Comparison of ENCODE assay signal across 41 mouse cellular contexts in genomic region chr10:25588611-25589315, GRCm38 (mm10). TPM values are rescaled to one million over a fixed set of nuclear protein-coding genes. Genes with fewer than 3 reads are reported as not detected.
A peak's percentile ranks its signal among the peaks of the same experiment; 100 is the strongest.
DNase-seq lines count a peak whose midpoint lies in the region; ATAC-seq and TF ChIP-seq lines count a peak whose summit lies in the region.
"Had no signal": no experiment of that assay in that cellular context is flagged by ENCODE, and none has a peak within 500 bp of the region (broad histone marks: within the 10 kb centered on the region; RNA-seq: fewer than 3 reads in every experiment).

No protein-coding gene starts in this region.

- no peaks in the 10 kb centered on the region for H3K9me3 ChIP-seq in hindbrain, embryonic 13.5 days
- H3K9me3 ChIP-seq in hindbrain, postnatal 0 days (ENCODE audit: low read length) = no peaks in the 10 kb centered on the region
- no peaks in the 10 kb centered on the region for H3K9me3 ChIP-seq in midbrain, embryonic 14.5 days (ENCODE audit: control insufficient read depth, low read length)
- H3K9me3 ChIP-seq in midbrain, embryonic 13.5 days = no peaks in the 10 kb centered on the region
- H3K9me3 ChIP-seq: embryonic facial prominence, embryonic 12.5 days; liver, embryonic 13.5 days; midbrain, embryonic 10.5 days; neural tube, embryonic 12.5 days had no signal

- no peak overlapping the region for H3K4me3 ChIP-seq in hindbrain, embryonic 13.5 days
- H3K4me3 ChIP-seq in hindbrain, postnatal 0 days (ENCODE audit: low read length) = no peak overlapping the region
- no peak overlapping the region for H3K4me3 ChIP-seq in midbrain, embryonic 14.5 days (replicated peaks; ENCODE audit: low read depth, low read length)
- H3K4me3 ChIP-seq in midbrain, embryonic 13.5 days (replicated peaks) = no peak overlapping the region
- H3K4me3 ChIP-seq: embryonic facial prominence, embryonic 12.5 days; liver, embryonic 13.5 days; midbrain, embryonic 10.5 days; myocyte; neural tube, embryonic 12.5 days had no signal

- no peak overlapping the region for H3K9ac ChIP-seq in hindbrain, embryonic 13.5 days
- no peak overlapping the region for H3K9ac ChIP-seq in hindbrain, postnatal 0 days (replicated peaks; ENCODE audit: low read length)
- no peak overlapping the region for H3K9ac ChIP-seq in midbrain, embryonic 14.5 days (replicated peaks; ENCODE audit: low read length)
- no peak overlapping the region for H3K9ac ChIP-seq in midbrain, embryonic 13.5 days (replicated peaks)
- H3K9ac ChIP-seq: embryonic facial prominence, embryonic 12.5 days; hindbrain, embryonic 14.5 days; liver, embryonic 13.5 days; neural tube, embryonic 12.5 days had no signal

- ATAC-seq in hindbrain, embryonic 13.5 days (ENCODE audit: low FRiP score) = no peak
- no peak for ATAC-seq in hindbrain, postnatal 0 days
- ATAC-seq in midbrain, embryonic 14.5 days (ENCODE audit: low FRiP score, low TSS enrichment) = no peak
- ATAC-seq in midbrain, embryonic 13.5 days = no peak
- ATAC-seq: activated CD4-positive, CD25-positive, alpha-beta regulatory T cell, adult 4 months; inflammation-experienced regulatory T-cells, adult 6 months; lung, postnatal 0 days had no signal

- H3K4me2 ChIP-seq in hindbrain, embryonic 13.5 days = no peak overlapping the region
- no peak overlapping the region for H3K4me2 ChIP-seq in hindbrain, postnatal 0 days (ENCODE audit: low read depth, low read length)
- H3K4me2 ChIP-seq in midbrain, embryonic 14.5 days (ENCODE audit: low read length) = no peak overlapping the region
- no peak overlapping the region for H3K4me2 ChIP-seq in midbrain, embryonic 13.5 days (replicated peaks)
- H3K4me2 ChIP-seq: embryonic facial prominence, embryonic 12.5 days; heart, embryonic 11.5 days; hindbrain, embryonic 14.5 days; liver, embryonic 13.5 days; neural tube, embryonic 12.5 days had no signal

- WGBS in hindbrain, embryonic 13.5 days = 79% methylated on average over 12 of the region's 12 CpGs
- WGBS in hindbrain, postnatal 0 days = 74% methylated on average over 12 of the region's 12 CpGs
- 74% methylated on average over 12 of the region's 12 CpGs for WGBS in midbrain, embryonic 14.5 days
- WGBS in midbrain, embryonic 13.5 days = 74% methylated on average over 12 of the region's 12 CpGs

- H3K36me3 ChIP-seq in hindbrain, embryonic 13.5 days = no peaks in the 10 kb centered on the region
- H3K36me3 ChIP-seq in hindbrain, postnatal 0 days (ENCODE audit: insufficient read depth, low read length) = no peaks in the 10 kb centered on the region
- no peaks in the 10 kb centered on the region for H3K36me3 ChIP-seq in midbrain, embryonic 14.5 days (ENCODE audit: control insufficient read depth, insufficient read depth, low read length)
- no peaks in the 10 kb centered on the region for H3K36me3 ChIP-seq in midbrain, embryonic 13.5 days
- H3K36me3 ChIP-seq: embryonic facial prominence, embryonic 12.5 days; liver, embryonic 13.5 days; midbrain, embryonic 10.5 days; neural tube, embryonic 12.5 days had no signal

- H3K27ac ChIP-seq in hindbrain, embryonic 13.5 days = 0 out of 2 replicates have a peak overlapping the region, but pooled peaks have one; percentile 9
- no peak overlapping the region for H3K27ac ChIP-seq in hindbrain, postnatal 0 days
- no peak overlapping the region for H3K27ac ChIP-seq in midbrain, embryonic 14.5 days (replicated peaks; ENCODE audit: low read depth, low read length)
- H3K27ac ChIP-seq in midbrain, embryonic 13.5 days = no peak overlapping the region
- H3K27ac ChIP-seq: embryonic facial prominence, embryonic 12.5 days; hindbrain, embryonic 14.5 days; liver, embryonic 13.5 days; macrophage; midbrain, embryonic 10.5 days; neural tube, embryonic 12.5 days; stomach, postnatal 0 days had no signal

- no peaks in the 10 kb centered on the region for H3K4me1 ChIP-seq in hindbrain, embryonic 13.5 days (replicated peaks)
- no peaks in the 10 kb centered on the region for H3K4me1 ChIP-seq in hindbrain, postnatal 0 days (ENCODE audit: insufficient read depth, low read length)
- no peaks in the 10 kb centered on the region for H3K4me1 ChIP-seq in midbrain, embryonic 14.5 days (ENCODE audit: control insufficient read depth, insufficient read depth, low read length)
- H3K4me1 ChIP-seq in midbrain, embryonic 13.5 days (replicated peaks) = 0 out of 2 replicates have a peak, but pooled peaks cover 4% of the 10 kb centered on the region
- H3K4me1 ChIP-seq: embryonic facial prominence, embryonic 12.5 days; liver, embryonic 13.5 days; midbrain, embryonic 10.5 days; neural tube, embryonic 12.5 days had no signal

- H3K27me3 ChIP-seq in hindbrain, embryonic 13.5 days = no peaks in the 10 kb centered on the region
- no peaks in the 10 kb centered on the region for H3K27me3 ChIP-seq in hindbrain, postnatal 0 days (ENCODE audit: insufficient read depth, low read length)
- H3K27me3 ChIP-seq in midbrain, embryonic 14.5 days (ENCODE audit: control insufficient read depth, insufficient read depth, low read length) = no peaks in the 10 kb centered on the region
- H3K27me3 ChIP-seq in midbrain, embryonic 13.5 days = no peaks in the 10 kb centered on the region
- H3K27me3 ChIP-seq: embryonic facial prominence, embryonic 12.5 days; liver, embryonic 13.5 days; neural tube, embryonic 12.5 days had no signal

- DNase-seq in hindbrain, postnatal 0 days (ENCODE audit: low spot score) = no peak
- peak; percentile 13 for DNase-seq in midbrain, embryonic 14.5 days
- peak; percentile 83 for DNase-seq in R1 (ENCODE audit: low read depth, low spot score)
- DNase-seq in urinary bladder, postnatal 10 days (ENCODE audit: low spot score) = no peak
- no peak for DNase-seq in lung, postnatal 10 days
- DNase-seq: adrenal gland, adult 2 months; adrenal gland, postnatal 36 days; B cell, adult 2 months; cerebellum, adult 2 months; cerebellum, postnatal 36 days; gastrocnemius, postnatal 25 days; heart, adult 18-20 months; heart, postnatal 4 days; kidney, adult 11 months; liver, embryonic 13.5 days; lung, adult 18-20 months; right cerebral cortex, adult 18-20 months; spleen, adult 18-20 months; thymus, adult 18-20 months; thymus, postnatal 25 days had no signal

- TF ChIP-seq CTCF in hindbrain, postnatal 0 days (IDR thresholded peaks at IDR 0.05; ENCODE audit: low read depth) = no peak

RNA-seq across cellular contexts. Expression of gene Smlr1, which starts 52.7 kb away (rescaled TPM):
- 0.12 TPM in 1 of 2 replicates, not detected in the other for polyA plus RNA-seq in hindbrain, embryonic 13.5 days (2015; fragmentation: Nextera tagmentation; extraction: Ambion mirVana)
- total RNA-seq in hindbrain, postnatal 0 days (2014; rRNA removed) = not detected in 2 replicates
- polyA plus RNA-seq in hindbrain, postnatal 0 days (2015; fragmentation: Nextera tagmentation; extraction: Ambion mirVana) = not detected in 2 replicates
- not detected in 2 replicates for polyA plus RNA-seq in midbrain, embryonic 14.5 days (2014; fragmentation: Nextera tagmentation; extraction: Ambion mirVana)
- not detected in 2 replicates for polyA plus RNA-seq in midbrain, embryonic 13.5 days (2015; fragmentation: Nextera tagmentation; extraction: Ambion mirVana)
- total RNA-seq: adrenal gland, adult 2 months; adrenal gland, postnatal 36 days; gastrocnemius, adult 18-20 months; gastrocnemius, postnatal 25 days; heart, adult 18-20 months; heart, postnatal 4 days; layer of hippocampus, adult 8-10 months; layer of hippocampus, postnatal 25 days; left cerebral cortex, adult 8-10 months; left cerebral cortex, postnatal 36 days had no signal
- polyA plus RNA-seq: activated CD4-positive, CD25-positive, alpha-beta regulatory T cell, adult 4 months; adrenal gland, adult 2 months; cerebellum, adult 2 months; embryonic facial prominence, embryonic 12.5 days; forebrain, embryonic 11.5 days; heart, embryonic 11.5 days; heart, embryonic 16.5 days; hindbrain, embryonic 14.5 days; inflammation-experienced regulatory T-cells, adult 6 months; lung, postnatal 0 days; macrophage; midbrain, embryonic 10.5 days; midbrain, postnatal 0 days; neural tube, embryonic 12.5 days had no signal

Comparison
In these comparisons a context has a peak if more than half of its experiments do, and no peak if none do; other contexts are left out.
1. DNase-seq: peak in midbrain, embryonic 14.5 days (single experiment) and R1 (single experiment); none in hindbrain, postnatal 0 days (single experiment), urinary bladder, postnatal 10 days (single experiment) and lung, postnatal 10 days (single experiment).